Mouse (Mus musculus) bone marrow, adult 2 months (tissue): ENCODE results near the gene Ift27.

Source experiments
- CTCF ChIP-seq: fragments of 200-500 bp; IDR thresholded peaks from 2 replicates; pipeline ENCODE4 v1.5.1; 2011; ENCODE audit warnings: low read length, control low read depth; ENCODE audit not compliant: control insufficient read depth, insufficient read depth
- POLR2A ChIP-seq: fragments of 200-500 bp; IDR thresholded peaks from 2 replicates; pipeline ENCODE4 v1.6.1; 2011; ENCODE audit warnings: low read depth, mild to moderate bottlenecking, control low read depth, low read length, borderline replicate concordance; ENCODE audit not compliant: control insufficient read depth

DNA sequence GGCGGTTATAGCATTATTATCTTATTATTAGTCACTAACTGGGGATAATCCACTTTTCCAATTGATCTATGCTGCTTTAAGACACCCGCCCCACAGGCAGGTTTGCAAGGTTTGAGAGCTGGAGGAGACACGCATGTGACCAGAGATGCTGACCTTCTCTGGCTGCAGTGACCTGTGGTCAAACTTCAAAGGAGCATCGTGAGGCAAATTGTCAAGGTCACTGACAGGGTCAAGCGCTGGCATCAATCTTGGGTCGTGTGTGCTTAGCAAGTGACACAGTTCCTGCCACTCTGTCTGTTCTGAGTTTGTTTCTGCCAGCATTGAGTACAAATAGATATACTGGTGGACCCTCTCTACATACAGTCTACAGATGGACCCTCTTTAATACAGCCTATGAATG, 39.3 kb downstream of the Ift27 start:
- TF ChIP-seq CTCF (no peak), POLR2A (no peak)
